8 mouse cellular contexts compared by ENCODE assay signal in genomic region chr7:27674195-27674521, GRCm38 (mm10). TPM values are rescaled to one million over a fixed set of nuclear protein-coding genes. Genes with fewer than 3 reads are reported as not detected.
DNase-seq lines count a peak whose midpoint lies in the region; ATAC-seq and TF ChIP-seq lines count a peak whose summit lies in the region.

No protein-coding gene starts in this region.

- H3K27ac ChIP-seq in thymus, adult 2 months (ENCODE audit: control insufficient read depth, insufficient read depth, low read length) = no peak overlapping the region
- H3K27ac ChIP-seq in liver, embryonic 14.5 days = no peak overlapping the region

- TF ChIP-seq CTCF in thymus, adult 2 months (IDR thresholded peaks at IDR 0.05; ENCODE audit: borderline replicate concordance, control insufficient read depth, extremely low read depth, insufficient read depth, low read length, poor library complexity) = peak; percentile 41; the same call in 1 of the 2 replicates
- no peak for TF ChIP-seq CTCF in liver, embryonic 14.5 days (IDR thresholded peaks at IDR 0.05; ENCODE audit: low read depth)

- WGBS in thymus, adult 2 months = under 1% methylated on average over 38 of the region's 38 CpGs
- WGBS in liver, embryonic 14.5 days (ENCODE audit: insufficient replicate concordance) = under 1% methylated on average over 36 of the region's 38 CpGs

- no peak for TF ChIP-seq EP300 in liver, embryonic 14.5 days (IDR thresholded peaks at IDR 0.05; ENCODE audit: low read depth)

- peak; percentile 48; the same call in 1 of the 2 replicates for ATAC-seq in frontal cortex, adult (ENCODE audit: low TSS enrichment)
- peak; percentile 72 for ATAC-seq in liver, embryonic 14.5 days (ENCODE audit: insufficient read depth)

- no peaks in the 10 kb centered on the region for H3K9me3 ChIP-seq in liver, embryonic 14.5 days (ENCODE audit: control insufficient read depth, low read length)

- H3K4me1 ChIP-seq in thymus, adult 2 months (replicated peaks; ENCODE audit: control insufficient read depth, insufficient read depth, low read length) = peaks cover 22% of the 10 kb centered on the region
- H3K4me1 ChIP-seq in liver, embryonic 14.5 days (replicated peaks; ENCODE audit: control insufficient read depth in 2 of 2, insufficient read depth in 2 of 2, low read length in 1 of 2) = peaks cover 0 to 11% of the 10 kb centered on the region in 2 experiments; a peak in 2 of 4 replicates

- H3K27me3 ChIP-seq in thymus, adult 2 months (ENCODE audit: control insufficient read depth, insufficient read depth, low read length) = no peaks in the 10 kb centered on the region
- peaks cover 10% of the 10 kb centered on the region for H3K27me3 ChIP-seq in liver, embryonic 14.5 days (ENCODE audit: control insufficient read depth, insufficient read depth, low read length)

- peak overlapping the region; percentile 60 for H3K4me3 ChIP-seq in thymus, adult 2 months (ENCODE audit: control insufficient read depth, insufficient read depth, low read length)
- H3K4me3 ChIP-seq in liver, embryonic 14.5 days (ENCODE audit: insufficient read depth in 1 of 2, low read depth in 2 of 2, low read length in 2 of 2) = peak overlapping the region; percentile 67 to 77

- no peaks in the 10 kb centered on the region for H3K36me3 ChIP-seq in thymus, adult 2 months (ENCODE audit: control insufficient read depth, insufficient read depth, low read length)
- H3K36me3 ChIP-seq in liver, embryonic 14.5 days (replicated peaks; ENCODE audit: control insufficient read depth, insufficient read depth, low read depth) = no peaks in the 10 kb centered on the region

- TF ChIP-seq POLR2A in thymus, adult 2 months (IDR thresholded peaks at IDR 0.05; ENCODE audit: control insufficient read depth, extremely low read depth, insufficient read depth, low read length, poor library complexity) = no peak

- peak overlapping the region; percentile 64 for H3K9ac ChIP-seq in liver, embryonic 14.5 days (replicated peaks)

- no peak for DNase-seq in frontal cortex, adult 2 months (ENCODE audit: extremely low spot score in 1 of 2, low spot score in 1 of 2)
- no peak for DNase-seq in thymus, adult 2 months
- DNase-seq in thymus, postnatal 25 days = no peak
- DNase-seq in liver, embryonic 14.5 days (ENCODE audit: low read depth in 3 of 3, low spot score in 3 of 3) = no peak
- DNase-seq in ovary, adult 18-20 months (ENCODE audit: low spot score) = no peak
- DNase-seq in natural killer cell, adult 2 months (ENCODE audit: low spot score in 2 of 2) = no peak
- DNase-seq in urinary bladder, adult 2 months (ENCODE audit: low spot score) = no peak

- peak overlapping the region; percentile 100 for H3K4me2 ChIP-seq in liver, embryonic 14.5 days (ENCODE audit: low read depth)

RNA-seq across cellular contexts. Expression of gene Map3k10, which starts 0.2 kb away (rescaled TPM):
- polyA plus RNA-seq in frontal cortex, adult 2 months (2012; rRNA removed) = 145 and 150 TPM in 2 replicates
- polyA plus RNA-seq in thymus, adult 2 months (2012; rRNA removed) = 24.7 and 30.0 TPM in 2 replicates
- 3.4 and 3.5 TPM in 2 replicates for polyA plus RNA-seq in liver, embryonic 14.5 days (2012; rRNA removed)
- polyA plus RNA-seq in liver, embryonic 14.5 days (2014; fragmentation: Nextera tagmentation; extraction: Ambion mirVana) = 1.00 and 1.0 TPM in 2 replicates
- 14.7 and 18.1 TPM in 2 replicates for polyA plus RNA-seq in urinary bladder, adult 2 months (2012; rRNA removed)

RNA-seq across cellular contexts. Expression of gene Zfp607b, which starts 15.0 kb away (rescaled TPM):
- polyA plus RNA-seq in frontal cortex, adult 2 months (2012; rRNA removed) = 7.2 and 8.2 TPM in 2 replicates
- 0.77 and 0.92 TPM in 2 replicates for polyA plus RNA-seq in thymus, adult 2 months (2012; rRNA removed)
- 0.11 and 0.19 TPM in 2 replicates for polyA plus RNA-seq in liver, embryonic 14.5 days (2012; rRNA removed)
- polyA plus RNA-seq in liver, embryonic 14.5 days (2014; fragmentation: Nextera tagmentation; extraction: Ambion mirVana) = 0.23 and 0.25 TPM in 2 replicates
- 2.3 and 2.5 TPM in 2 replicates for polyA plus RNA-seq in urinary bladder, adult 2 months (2012; rRNA removed)

RNA-seq across cellular contexts. Expression of gene Ttc9b, which starts 20.4 kb away (rescaled TPM):
- polyA plus RNA-seq in frontal cortex, adult 2 months (2012; rRNA removed) = 139 and 148 TPM in 2 replicates
- polyA plus RNA-seq in thymus, adult 2 months (2012; rRNA removed) = 0.05 TPM in 1 of 2 replicates, not detected in the other
- 0.05 TPM in 1 of 2 replicates, not detected in the other for polyA plus RNA-seq in liver, embryonic 14.5 days (2012; rRNA removed)
- not detected in 2 replicates for polyA plus RNA-seq in liver, embryonic 14.5 days (2014; fragmentation: Nextera tagmentation; extraction: Ambion mirVana)
- 0.04 TPM in 1 of 2 replicates, not detected in the other for polyA plus RNA-seq in urinary bladder, adult 2 months (2012; rRNA removed)

RNA-seq across cellular contexts. Expression of gene Zfp60, which starts 57.0 kb away (rescaled TPM):
- polyA plus RNA-seq in frontal cortex, adult 2 months (2012; rRNA removed) = 17.6 and 19.6 TPM in 2 replicates
- 2.5 and 2.6 TPM in 2 replicates for polyA plus RNA-seq in thymus, adult 2 months (2012; rRNA removed)
- polyA plus RNA-seq in liver, embryonic 14.5 days (2012; rRNA removed) = 0.97 and 1.4 TPM in 2 replicates
- polyA plus RNA-seq in liver, embryonic 14.5 days (2014; fragmentation: Nextera tagmentation; extraction: Ambion mirVana) = 3.1 and 4.5 TPM in 2 replicates
- polyA plus RNA-seq in urinary bladder, adult 2 months (2012; rRNA removed) = 6.3 and 8.1 TPM in 2 replicates

Comparison
In these comparisons a context has a peak if more than half of its experiments do, and no peak if none do; other contexts are left out.
1. RNA of gene Ttc9b, which starts 20.4 kb away (polyA plus RNA-seq): 139 to 148 TPM in frontal cortex, adult 2 months; 0.04 TPM in urinary bladder, adult 2 months, 0.05 TPM in thymus, adult 2 months and 0.05 TPM in liver, embryonic 14.5 days; every median in the first group is over 100 times any median in the second.